Mouse (Mus musculus) WW6 (cell line): ENCODE data around the gene Emid1.

Experiments used
- DNase-seq: peaks from one replicate; pipeline ENCODE4 v3.0.0-alpha.2; 2013; ENCODE audit warnings: low read depth, low spot score

The Emid1 gene

DNA sequence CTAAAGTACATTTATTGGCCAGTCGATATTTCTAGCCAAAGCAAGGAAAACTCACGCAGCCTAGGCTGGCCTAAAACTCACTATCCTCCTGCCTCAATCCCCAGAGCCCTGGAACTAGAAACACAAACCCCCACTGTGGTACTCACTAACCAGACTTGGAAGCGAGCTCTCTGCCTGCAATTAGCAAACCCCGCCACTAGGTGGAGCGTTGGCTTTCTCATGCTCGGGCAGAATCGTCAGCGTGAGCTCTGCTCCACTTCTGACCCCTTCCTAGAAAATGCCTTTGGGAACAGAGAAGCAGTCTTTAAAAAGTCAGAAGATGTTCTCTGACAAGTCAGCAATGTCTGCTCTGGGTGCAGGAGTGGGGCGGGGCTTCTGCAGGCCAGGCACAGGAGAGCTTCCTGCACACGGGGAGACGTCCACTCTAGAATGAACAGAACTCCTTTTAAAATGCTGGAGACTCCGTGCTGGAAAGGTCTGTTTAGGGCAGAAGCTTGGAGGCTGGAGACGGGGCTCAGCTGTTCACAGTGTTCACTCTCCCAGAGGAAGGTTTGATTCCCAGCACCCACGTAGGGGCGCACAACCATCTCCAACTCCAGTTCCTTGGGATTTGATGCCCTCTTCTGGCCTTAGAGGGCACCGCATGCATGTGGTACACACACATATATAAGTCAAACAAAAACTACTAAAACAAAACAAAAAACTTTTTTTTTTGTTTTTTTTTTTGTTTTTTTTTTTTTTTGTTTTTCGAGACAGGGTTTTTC, 8.8 kb upstream of the Emid1 start:
- peak; percentile 81 for DNase-seq

DNA sequence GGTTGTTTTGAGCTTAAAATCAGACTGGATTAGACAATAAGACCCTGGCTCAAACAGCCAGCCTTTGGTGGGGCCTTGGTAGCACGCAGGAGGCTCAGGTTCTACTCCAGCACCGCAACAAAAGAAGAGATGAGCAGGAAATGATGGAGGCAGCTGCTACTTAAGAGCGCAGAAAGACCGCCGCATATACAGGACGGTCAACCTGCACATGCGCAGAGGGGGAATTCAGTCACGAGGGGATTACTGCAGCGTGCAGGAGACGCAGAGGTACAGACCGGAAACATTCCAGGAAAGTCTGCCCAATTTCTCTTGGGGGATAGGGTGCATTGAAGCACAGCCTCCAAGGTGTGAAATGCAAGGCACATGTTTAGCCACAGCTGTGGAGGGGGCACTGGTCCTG, 6.0 kb upstream of the Emid1 start:
- DNase-seq = no peak

DNA sequence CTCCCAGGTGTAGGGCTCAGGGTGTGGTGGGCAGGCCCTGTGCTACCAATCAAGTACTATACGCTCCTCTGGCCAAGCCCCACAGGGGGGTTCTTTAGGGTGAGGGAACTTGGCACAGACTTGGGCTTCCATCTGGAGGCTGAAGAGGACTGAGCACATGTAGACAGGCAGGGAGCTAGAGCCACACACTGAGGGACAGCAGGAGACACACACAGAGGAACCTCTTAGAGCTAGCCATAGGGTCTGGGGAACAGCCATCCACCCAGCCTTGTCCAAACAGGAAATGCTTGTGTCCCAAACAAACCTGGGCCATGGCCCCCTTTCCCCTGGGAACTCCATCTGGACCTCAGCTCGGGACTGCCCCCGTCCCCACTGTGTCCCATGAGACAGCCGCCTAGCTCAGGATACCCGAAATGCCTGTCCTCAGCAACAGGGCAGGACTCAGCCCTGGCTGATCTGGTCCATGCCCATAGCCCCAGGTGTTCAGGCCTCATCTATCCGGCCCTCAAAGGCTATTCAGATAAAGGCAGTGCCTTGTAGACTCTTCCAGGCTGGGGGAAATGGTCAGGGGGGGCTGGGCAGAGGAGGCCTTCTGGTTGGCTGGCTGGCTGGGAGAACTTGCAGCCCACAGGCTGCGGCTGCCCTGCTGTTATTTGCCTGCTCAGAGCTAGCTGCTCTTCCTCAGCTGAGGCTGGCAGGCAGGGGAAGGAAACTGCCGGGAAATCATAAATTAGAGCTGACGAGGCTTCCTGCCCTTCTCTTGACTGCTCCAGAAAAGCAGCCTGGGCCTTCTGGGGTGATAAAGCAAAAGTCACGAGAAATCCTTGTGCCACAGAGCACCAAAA, 3.1 kb upstream of the Emid1 start:
- DNase-seq = no peak

DNA sequence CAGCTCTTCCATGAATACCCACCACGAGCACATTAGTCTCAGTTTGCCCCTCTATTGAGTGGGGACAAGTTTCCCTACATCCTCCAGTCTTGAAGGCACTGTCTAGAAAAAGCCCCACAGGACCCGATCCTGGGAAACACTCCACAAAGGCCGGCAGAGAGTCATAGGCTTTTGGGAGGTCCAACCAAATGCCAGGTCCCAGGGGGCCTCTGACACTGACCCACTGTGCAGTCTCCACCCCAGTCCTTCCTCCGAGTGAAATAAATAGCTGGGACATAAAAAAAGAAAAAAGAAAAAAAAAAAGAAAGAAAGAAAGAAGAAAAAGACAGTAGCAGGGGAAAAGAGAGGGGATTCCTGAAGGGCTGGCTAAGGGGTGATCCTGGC, 818 bp downstream of the Emid1 start:
- DNase-seq = no peak

DNA sequence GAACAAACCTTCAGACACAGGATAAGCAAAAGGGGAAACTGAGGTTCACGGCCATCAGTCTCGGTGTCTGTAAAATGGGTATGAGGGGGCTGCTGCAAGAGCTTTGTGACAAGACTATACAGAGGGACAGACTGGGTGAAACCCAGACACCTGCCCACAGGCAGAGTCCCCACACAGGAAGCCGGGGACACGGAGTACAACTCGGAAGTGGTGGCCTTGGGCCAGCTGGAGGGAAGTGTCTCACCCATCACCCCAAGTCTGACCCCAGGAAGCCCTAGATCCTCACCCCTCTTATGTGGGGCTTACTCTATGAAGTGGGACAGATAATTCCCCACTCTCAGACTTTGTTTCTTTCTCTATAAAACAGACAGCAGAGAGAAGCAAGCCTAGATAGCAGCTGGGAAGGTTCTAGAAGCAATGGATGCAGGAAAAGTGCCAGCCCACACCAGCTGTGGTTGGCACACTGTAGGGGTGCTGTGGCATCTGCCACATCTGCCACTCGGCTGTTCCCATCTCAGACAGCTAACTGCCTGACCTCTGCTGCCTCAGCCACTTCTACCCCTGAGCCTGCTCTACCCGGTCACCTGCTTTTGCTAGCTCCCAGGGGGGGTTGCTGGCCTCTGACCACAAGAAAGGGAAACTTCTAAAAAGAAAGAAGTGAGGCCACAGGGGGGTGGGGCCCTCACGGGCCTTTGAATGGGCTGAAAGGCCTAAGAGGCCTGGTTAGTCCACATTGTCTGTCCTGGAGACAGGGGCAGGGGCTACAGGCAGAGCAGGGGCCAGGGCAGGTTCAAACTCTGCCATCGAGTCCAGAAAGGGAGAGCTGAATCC, 1.4 kb downstream of the Emid1 start:
- no peak for DNase-seq

DNA sequence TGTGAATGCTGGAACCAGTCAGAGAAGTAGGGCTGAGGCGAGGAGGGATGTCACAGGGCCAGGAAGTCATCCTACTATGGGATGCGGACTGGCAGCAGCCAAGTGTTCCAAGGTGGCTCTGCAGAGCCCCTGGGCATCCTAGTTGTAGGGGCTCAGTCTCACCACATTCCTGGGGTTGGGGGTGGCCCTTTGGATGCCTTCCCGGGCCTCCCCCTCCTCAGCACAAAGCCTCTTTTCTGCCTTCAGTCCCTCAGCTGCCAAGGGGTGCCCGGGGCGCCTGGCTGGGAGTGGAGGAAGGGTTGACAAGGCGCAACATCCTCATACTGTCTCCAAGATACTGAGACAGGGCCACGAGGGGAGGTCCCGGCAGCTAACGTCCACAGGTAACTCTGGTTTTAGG, 2.1 kb downstream of the Emid1 start:
- DNase-seq = no peak

DNA sequence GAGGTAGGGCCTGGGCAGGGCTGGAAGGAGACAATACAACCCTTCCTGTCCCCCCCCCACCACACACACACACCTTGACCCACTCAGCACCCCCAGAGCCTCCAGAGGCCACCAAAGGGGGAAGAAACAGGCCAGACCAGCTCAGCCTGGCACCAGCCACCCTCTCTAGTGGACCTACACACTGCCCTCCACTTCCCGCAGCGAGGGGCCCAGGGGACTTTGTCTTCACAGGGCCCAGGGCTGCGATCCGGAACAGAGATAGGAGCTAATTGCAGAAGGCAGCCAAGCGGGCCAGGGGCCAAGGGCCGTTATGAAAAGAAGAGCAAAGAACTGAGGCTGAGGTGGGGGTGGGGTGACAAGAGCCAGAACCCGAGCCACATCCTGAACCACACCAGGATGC, 2.8 kb downstream of the Emid1 start:
- DNase-seq = no peak

DNA sequence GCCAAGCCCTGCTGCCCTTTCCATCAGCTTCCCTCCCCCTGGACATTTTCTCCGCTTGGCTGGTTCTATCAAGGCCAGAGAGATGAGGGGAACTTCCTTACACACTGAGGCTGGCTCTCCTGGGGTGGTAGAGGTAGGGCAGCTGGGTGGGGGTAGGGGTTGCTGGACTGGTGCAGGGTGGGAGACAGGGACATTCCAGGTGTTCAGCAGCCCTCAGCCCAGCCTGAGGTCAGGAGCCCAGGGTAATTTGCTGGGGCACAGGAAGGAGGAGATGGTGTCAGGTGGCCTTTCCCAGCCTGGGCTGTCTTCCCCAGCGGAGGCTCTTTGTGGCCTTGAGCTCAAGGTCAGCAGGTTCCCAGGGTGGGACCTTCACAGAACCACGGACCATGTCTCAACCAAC, 6.5 kb downstream of the Emid1 start:
- DNase-seq = no peak

DNA sequence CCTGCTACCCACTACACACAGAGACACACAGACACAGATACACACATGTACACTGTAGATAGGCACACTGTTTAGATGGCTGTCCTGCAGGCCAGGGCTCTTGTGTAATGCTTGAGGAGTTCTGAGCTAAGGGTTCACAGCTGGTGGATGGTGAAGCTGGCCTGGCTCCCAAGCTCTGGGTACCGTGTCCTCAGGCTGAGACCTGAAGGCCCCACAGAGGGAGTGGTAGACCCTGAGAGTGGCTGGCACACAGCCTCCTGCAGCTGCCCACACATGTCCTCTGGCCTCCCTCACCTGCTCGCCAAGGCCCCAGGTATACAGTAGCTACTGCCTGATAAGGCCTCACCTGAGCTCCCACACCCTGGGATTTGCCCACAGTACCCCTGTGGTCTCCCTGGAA, 10.1 kb downstream of the Emid1 start:
- DNase-seq = no peak

DNA sequence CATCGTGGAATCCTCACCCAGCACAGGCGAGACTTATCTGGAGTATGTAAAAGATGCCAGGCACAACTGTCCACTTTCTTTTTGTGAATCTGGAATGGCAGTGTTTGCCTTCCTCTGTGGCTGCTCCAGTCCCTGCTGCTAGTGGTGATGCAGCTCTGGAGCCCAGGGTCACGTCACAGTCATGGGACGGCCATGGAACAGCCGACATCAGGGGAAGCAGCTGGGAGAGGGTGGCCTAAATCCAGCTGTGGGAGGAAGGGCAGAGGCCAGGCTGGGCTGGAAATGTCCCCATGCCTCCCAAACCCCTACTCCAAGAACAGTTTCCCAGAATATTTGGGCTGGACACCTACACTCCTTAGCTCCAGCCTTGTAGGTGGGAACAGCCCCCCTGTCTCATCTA, 10.8 kb downstream of the Emid1 start:
- DNase-seq = no peak

DNA sequence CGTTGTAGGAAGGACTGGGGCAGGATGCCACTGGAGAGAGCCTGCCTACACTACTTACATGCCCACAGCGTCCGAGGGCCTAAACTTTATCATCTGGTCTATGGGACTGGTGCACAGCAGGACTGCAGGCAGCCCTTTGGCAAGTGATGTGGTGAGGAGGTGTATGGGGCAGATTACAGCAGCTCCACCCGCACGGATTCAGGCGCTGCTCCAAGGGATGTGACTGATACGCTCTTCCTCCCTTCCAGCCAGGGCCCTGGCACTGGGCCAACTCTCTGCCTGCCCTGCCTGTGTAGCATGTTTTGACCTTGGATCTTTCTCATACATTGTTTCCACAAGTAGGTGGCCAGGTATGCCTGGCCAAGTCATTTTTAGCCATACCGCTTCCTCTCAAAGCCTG, 11.4 kb downstream of the Emid1 start:
- DNase-seq = no peak

DNA sequence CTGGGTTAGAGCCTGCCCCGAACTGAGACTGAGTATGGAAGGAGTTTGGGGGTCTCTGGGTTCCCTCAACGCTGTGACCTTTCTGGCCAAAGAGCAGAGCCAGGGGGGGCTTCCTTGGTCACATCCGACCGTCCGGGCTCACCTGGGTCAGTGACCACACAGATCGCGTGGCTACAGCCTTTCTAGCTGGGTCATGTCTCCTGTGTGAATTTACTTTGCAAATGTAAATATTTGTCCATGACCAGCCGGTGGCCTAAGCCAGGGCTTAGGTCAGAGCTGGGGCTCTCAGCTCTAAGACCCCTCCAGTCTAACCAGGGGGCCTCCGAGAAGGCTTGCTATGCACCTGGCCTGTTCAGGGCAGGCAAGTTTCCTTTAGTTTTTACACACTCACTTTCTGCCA, 12.7 kb downstream of the Emid1 start:
- DNase-seq = no peak

DNA sequence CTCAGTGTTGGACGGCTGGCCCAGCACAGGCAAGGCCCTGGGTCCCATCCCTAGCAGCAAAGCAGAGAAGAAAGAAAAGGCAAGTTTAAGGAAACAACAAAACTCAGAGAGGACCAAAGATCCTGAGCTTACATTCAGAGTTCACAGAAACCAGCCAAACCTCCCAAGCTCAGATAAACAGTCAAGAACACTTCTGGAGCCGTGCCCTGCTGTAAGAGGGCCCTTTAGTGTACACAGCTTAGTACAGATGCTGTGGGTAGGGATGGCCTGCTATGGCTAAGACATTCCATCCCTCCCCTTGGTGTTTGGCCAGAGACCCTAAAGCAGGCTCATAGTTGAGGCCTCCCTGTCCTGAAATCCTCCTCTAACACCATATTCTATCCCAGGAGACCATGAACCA, 13.4 kb downstream of the Emid1 start:
- DNase-seq = no peak

DNA sequence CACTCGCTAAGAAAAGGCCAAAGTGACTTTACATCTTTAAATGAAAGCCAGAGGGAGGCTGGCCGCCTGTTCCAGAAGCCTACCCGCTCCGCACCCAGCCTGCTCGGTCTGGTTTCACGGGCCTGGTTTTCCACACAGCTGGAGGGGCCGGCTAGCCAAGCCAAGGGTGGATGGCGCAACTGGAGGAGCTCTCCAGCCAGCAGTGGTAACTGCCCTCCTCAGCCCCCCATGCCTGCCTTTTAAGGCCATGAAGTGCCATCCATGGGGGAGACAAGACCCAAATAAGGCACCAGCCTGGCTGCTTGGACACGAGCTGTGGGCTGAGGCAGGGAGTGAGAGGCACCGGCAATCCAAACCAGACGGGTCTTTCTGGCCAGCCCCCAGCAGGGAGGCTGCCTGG, 16.1 kb downstream of the Emid1 start:
- no peak for DNase-seq

DNA sequence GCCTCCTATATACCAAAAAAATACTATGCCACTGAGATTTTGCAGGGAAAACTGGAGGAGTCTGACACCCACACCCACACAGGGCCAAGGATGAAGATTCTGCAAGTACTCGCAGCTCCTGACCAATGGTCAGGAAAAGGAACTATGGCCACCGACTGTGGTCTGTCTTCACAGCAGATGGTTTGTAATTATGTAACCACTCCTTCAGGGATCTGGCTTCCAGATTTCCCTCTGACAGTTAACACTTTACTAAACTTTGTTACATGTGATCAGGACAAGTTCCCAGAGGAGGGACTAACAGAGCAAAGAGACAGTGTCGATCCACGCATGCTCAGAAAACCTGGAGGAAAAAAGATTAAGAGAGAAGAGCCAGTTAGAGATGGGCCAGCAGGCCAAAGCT, 19.3 kb downstream of the Emid1 start:
- no peak for DNase-seq

DNA sequence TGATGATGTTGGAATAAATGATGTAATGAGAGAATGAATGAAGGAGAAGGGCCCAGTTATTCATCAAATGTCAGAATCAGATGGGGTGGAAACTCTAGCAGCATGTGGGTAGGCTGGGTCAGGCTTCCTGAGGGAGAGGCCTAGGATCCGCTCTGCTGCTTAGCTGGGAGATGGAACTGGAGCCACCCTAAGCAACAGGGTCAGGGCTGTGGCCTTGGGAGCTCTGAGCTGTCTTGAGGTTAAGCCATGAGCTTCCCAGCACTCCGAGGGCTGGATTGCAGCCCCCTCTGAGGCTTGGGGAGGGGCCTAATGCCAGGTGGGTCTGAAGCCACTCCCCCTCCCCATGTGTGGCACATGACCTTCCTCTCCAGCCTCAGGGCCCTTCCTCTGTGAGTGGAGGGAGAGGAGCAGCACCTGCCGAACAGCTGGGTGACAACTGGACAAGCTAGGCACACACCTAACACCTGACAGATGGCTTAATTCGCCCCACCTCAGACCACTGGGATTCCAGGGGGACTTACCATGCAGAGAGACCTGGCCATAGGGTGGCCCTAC, 21.9 kb downstream of the Emid1 start:
- no peak for DNase-seq

DNA sequence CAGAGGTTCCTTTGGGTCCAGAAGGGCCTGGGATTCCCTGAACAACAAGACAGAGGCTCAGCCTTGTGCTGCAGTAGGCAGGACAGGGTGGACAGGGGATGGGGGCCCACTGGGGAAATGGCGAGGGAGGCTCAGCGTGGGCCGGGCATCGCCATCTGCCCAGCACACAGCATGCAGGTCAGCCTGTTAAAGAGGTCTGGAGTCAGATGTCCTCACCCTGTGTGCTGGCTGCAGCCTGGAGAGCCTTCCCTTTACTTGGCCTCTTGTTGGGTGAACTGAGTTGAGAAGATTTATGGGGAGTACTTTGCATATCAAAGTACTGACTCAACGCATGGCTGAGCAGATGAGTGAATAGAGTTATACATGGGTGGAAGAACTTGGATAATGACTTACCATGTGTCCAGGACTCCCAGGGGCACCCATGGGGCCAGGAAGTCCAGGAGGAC, 23.0 kb downstream of the Emid1 start:
- DNase-seq = no peak

DNA sequence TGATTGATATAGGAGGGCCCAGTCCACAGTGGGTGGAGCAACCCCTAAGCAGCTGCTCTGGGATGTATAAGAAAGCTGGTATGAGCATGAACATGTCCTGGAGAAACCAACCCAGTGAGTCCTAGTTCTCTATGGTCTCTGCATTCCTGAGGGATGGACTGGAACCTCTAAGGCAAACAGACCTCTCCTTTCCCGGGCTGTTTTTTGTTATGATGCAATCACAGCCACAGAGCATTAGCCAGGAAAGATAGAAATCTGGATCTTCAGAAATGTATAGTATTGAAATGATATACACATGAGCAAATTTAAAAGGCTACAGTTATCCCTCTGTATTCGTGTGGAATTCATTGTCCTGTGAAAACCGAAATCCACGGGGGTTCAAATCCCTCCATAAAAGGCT, 26.3 kb downstream of the Emid1 start:
- DNase-seq = no peak

DNA sequence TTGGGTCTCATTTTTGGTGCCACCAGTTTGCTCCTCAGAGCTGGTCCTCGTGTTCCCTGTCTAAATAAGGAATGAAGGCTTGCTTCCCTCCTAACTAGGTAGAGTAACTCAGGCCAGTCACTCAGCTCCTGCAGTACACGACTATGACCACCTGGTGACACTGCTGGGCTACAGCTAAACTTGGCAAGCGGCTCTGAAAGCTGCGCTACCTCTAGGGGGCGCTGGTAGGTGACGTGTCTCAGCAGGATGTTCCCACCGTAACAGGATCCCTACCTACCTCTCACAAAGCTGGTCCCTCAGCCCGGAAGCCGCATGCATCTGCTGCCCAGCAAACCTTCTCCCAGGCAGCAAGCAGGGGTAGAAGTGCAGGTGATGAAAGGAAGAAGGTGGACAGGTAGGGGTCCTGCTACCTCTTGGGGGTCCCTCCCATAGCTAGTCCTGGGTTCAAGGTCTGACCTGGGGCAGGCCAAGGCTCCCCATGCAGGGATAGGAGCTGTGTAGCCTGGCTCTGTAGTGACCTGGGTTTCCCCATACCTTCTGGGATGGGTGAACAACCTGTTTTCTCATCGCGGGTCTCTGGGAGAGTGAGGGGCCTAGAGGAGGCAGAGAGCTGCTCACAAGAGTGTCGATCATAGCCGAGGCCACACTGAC, 37.0 kb downstream of the Emid1 start:
- DNase-seq = peak; percentile 95

DNA sequence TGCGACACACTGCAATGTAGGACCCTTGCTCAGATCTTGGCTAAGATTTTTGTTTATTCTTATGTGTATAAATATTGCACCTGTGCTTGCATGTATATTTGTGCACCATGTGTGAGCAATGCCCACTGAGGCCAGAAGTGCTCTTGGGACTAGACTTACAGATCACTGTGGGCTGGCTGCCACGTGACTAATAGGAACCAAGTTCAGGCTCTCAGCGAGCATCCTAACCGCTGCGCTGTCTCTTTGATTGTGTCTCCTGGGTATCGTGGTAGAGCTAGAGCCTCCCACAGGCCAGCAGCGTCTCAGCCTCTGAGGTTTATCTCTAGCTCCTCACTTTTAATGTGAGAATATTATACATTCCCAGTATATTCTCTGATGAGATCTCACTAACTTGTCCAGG, 38.4 kb downstream of the Emid1 start:
- no peak for DNase-seq

DNA sequence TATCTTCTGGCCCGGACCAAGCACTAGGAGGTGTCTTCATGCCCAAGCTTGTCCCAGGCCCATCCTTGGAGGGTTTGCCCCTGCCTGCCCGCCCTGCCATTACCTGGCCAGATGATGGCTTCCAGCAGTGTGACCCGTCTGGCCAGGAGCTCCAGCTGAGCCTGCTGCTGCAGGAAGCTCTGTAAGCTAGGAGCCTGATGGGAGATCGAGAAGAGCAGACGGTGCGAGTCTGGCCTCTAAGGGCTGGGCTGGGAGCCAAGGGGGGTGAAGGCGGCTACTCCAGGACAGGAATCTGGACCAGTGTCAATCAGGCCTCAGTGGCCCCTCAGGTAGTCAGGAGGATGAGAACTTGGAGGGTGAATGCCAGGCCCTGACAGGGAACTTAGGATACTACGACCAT, 42.6 kb downstream of the Emid1 start:
- DNase-seq = no peak
